Mouse (Mus musculus) spleen, adult 2 months (tissue): ENCODE measurements at regions not wholly inside any gene's neighbourhood (a gene's known extent, or its start where the extent isn't known, plus 50 kb on each side); places are given as distances from the start of the nearest gene placed in this dataset.

Experiments
- DNase-seq, 2 experiments: peaks; one replicate each; pipeline versions ENCODE4 v3.0.0 to v3.0.0-alpha.2; 2012 to 2021; ENCODE audit warnings: low spot score in 2 of 2, low read depth in 1 of 2
- H3K27ac ChIP-seq: fragments of 200-500 bp; 2 replicates; pipeline ENCODE4 v1.5.1; 2012; ENCODE audit warnings: low read length, inconsistent platforms; ENCODE audit not compliant: insufficient read depth
- H3K27me3 ChIP-seq: fragments of 200-500 bp; 2 replicates; pipeline ENCODE4 v1.6.1; 2012; ENCODE audit warnings: mild to moderate bottlenecking, moderate library complexity, low read length, inconsistent platforms; ENCODE audit not compliant: control insufficient read depth, insufficient read depth
- H3K36me3 ChIP-seq: fragments of 200-500 bp; 2 replicates; pipeline ENCODE4 v1.6.1; 2012; ENCODE audit warnings: mild to moderate bottlenecking, low read length, inconsistent platforms; ENCODE audit not compliant: control insufficient read depth, insufficient read depth
- H3K4me1 ChIP-seq: fragments of 200-500 bp; 2 replicates; pipeline ENCODE4 v1.6.1; 2011; ENCODE audit warnings: inconsistent platforms; ENCODE audit not compliant: control insufficient read depth, insufficient read depth, insufficient read length
- H3K4me3 ChIP-seq: fragments of 200-500 bp; 2 replicates; pipeline ENCODE4 v1.5.1; 2011; ENCODE audit warnings: mild to moderate bottlenecking, inconsistent platforms; ENCODE audit not compliant: insufficient read depth, insufficient read length; ENCODE audit errors: extremely low read depth
- CTCF ChIP-seq: fragments of 200-500 bp; IDR thresholded peaks from 2 replicates; pipeline ENCODE4 v1.5.1; 2011; ENCODE audit warnings: mild to moderate bottlenecking, inconsistent platforms; ENCODE audit not compliant: insufficient read depth, insufficient read length, insufficient replicate concordance; ENCODE audit errors: extremely low read depth
- POLR2A ChIP-seq: fragments of 200-500 bp; IDR thresholded peaks from 2 replicates; pipeline ENCODE4 v1.6.1; 2011; ENCODE audit warnings: low read depth, low read length, inconsistent platforms
- WGBS: fragments of 180-500 bp; shearing (Covaris S2); methylation state at CpG from one replicate; pipeline ENCODE4 v1.1.7; 2018; 5-methylcytosine and 5-hydroxymethylcytosine counted together

- no peak overlapping the region for H3K27ac ChIP-seq
- 72% methylated on average over 3 of the region's 3 CpGs for WGBS
- TF ChIP-seq CTCF (no peak), POLR2A (no peak)
- no peaks in the 10 kb centered on the region for H3K4me1 ChIP-seq
- H3K36me3 ChIP-seq, result no peaks in the 10 kb centered on the region
- H3K27me3 ChIP-seq, result no peaks in the 10 kb centered on the region
- no peak overlapping the region for H3K4me3 ChIP-seq
- no peak for DNase-seq
Measured at GRCm38 (mm10) chr13:26282291-26282690, 487.7 kb downstream of the Hdgfl1 start.

- H3K27me3 ChIP-seq, result no peaks in the 10 kb centered on the region
- no peaks in the 10 kb centered on the region for H3K4me1 ChIP-seq
- no peak overlapping the region for H3K27ac ChIP-seq
- WGBS, result 88% methylated on average over 3 of the region's 3 CpGs
- no peak for DNase-seq
- TF ChIP-seq POLR2A (no peak), CTCF (no peak)
- H3K4me3 ChIP-seq, result no peak overlapping the region
- H3K36me3 ChIP-seq, result no peaks in the 10 kb centered on the region
Measured at GRCm38 (mm10) chr13:26272850-26273249, 497.1 kb downstream of the Hdgfl1 start.

GRCm38 (mm10) chr13:26267501-26267900 is 502.5 kb downstream of the Hdgfl1 start:
- 96% methylated on average over 2 of the region's 2 CpGs for WGBS
- no peak overlapping the region for H3K4me3 ChIP-seq
- no peak for DNase-seq
- H3K27ac ChIP-seq, result no peak overlapping the region
- TF ChIP-seq CTCF, result no peak
- TF ChIP-seq POLR2A, result no peak
- H3K27me3 ChIP-seq, result no peaks in the 10 kb centered on the region
- no peaks in the 10 kb centered on the region for H3K4me1 ChIP-seq
- H3K36me3 ChIP-seq, result no peaks in the 10 kb centered on the region

GRCm38 (mm10) chr13:26235941-26236340 is 534.0 kb downstream of the Hdgfl1 start:
- Histone ChIP-seq H3K36me3 (no peaks in the 10 kb centered on the region), H3K27me3 (no peaks in the 10 kb centered on the region), H3K27ac (no peak overlapping the region), H3K4me3 (no peak overlapping the region), H3K4me1 (no peaks in the 10 kb centered on the region)
- TF ChIP-seq CTCF (no peak), POLR2A (no peak)
- DNase-seq, result no peak
- 60% methylated on average over 5 of the region's 5 CpGs for WGBS

- 28% methylated on average over 1 of the region's 1 CpGs for WGBS
- TF ChIP-seq CTCF (no peak), POLR2A (no peak)
- H3K4me3 ChIP-seq, result no peak overlapping the region
- H3K4me1 ChIP-seq, result no peaks in the 10 kb centered on the region
- no peaks in the 10 kb centered on the region for H3K36me3 ChIP-seq
- no peak overlapping the region for H3K27ac ChIP-seq
- no peak for DNase-seq
- no peaks in the 10 kb centered on the region for H3K27me3 ChIP-seq
Measured at GRCm38 (mm10) chr13:26234703-26235102, 535.3 kb downstream of the Hdgfl1 start.

- WGBS, result 36% methylated on average over 3 of the region's 3 CpGs
- TF ChIP-seq CTCF (no peak), POLR2A (no peak)
- Histone ChIP-seq H3K27me3 (no peaks in the 10 kb centered on the region), H3K27ac (no peak overlapping the region), H3K4me3 (no peak overlapping the region), H3K36me3 (no peaks in the 10 kb centered on the region), H3K4me1 (no peaks in the 10 kb centered on the region)
- no peak for DNase-seq
Measured at GRCm38 (mm10) chr13:26217299-26217698, 552.7 kb downstream of the Hdgfl1 start.

- no peaks in the 10 kb centered on the region for H3K4me1 ChIP-seq
- no peak for TF ChIP-seq POLR2A
- TF ChIP-seq CTCF, result no peak
- H3K27ac ChIP-seq, result no peak overlapping the region
- DNase-seq, result no peak
- no peaks in the 10 kb centered on the region for H3K27me3 ChIP-seq
- H3K4me3 ChIP-seq, result no peak overlapping the region
- no peaks in the 10 kb centered on the region for H3K36me3 ChIP-seq
Measured at GRCm38 (mm10) chr13:26216579-26216978, 553.4 kb downstream of the Hdgfl1 start.
